Mouse (Mus musculus) liver, adult 2 months (tissue): ENCODE data around the gene Irgq. TPM values are rescaled to one million over a fixed set of nuclear protein-coding genes. Genes with fewer than 3 reads are reported as not detected.

Source experiments
- DNase-seq: peaks from one replicate; pipeline ENCODE4 v3.0.0-alpha.2; 2011; ENCODE audit warnings: low read depth, low spot score; ENCODE audit errors: extremely low read depth
- H3K27ac ChIP-seq: fragments of 200-500 bp; replicated peaks from 2 replicates; pipeline ENCODE4 v1.5.1; 2012; ENCODE audit warnings: low read depth, mild to moderate bottlenecking, control low read depth, inconsistent platforms, low read length; ENCODE audit not compliant: insufficient read depth
- H3K27me3 ChIP-seq: fragments of 200-500 bp; 2 replicates; pipeline ENCODE4 v1.6.1; 2012; ENCODE audit warnings: mild to moderate bottlenecking, moderate library complexity, low read length, inconsistent platforms; ENCODE audit not compliant: control insufficient read depth, insufficient read depth
- H3K36me3 ChIP-seq: fragments of 200-500 bp; 2 replicates; pipeline ENCODE4 v1.6.1; 2012; ENCODE audit warnings: low read length, inconsistent platforms; ENCODE audit not compliant: control insufficient read depth, insufficient read depth
- H3K4me1 ChIP-seq: fragments of 200-500 bp; 2 replicates; pipeline ENCODE4 v1.6.1; 2011; ENCODE audit warnings: low read length; ENCODE audit not compliant: control insufficient read depth, insufficient read depth
- H3K4me3 ChIP-seq: fragments of 200-500 bp; 2 replicates; pipeline ENCODE4 v1.5.1; 2011; ENCODE audit warnings: low read depth, mild to moderate bottlenecking, control low read depth, low read length, moderate library complexity; ENCODE audit not compliant: insufficient read depth
- H3K79me2 ChIP-seq: fragments of 200-500 bp; 2 replicates; pipeline ENCODE4 v1.6.1; 2012; ENCODE audit warnings: inconsistent platforms, mild to moderate bottlenecking, low read length, moderate library complexity; ENCODE audit not compliant: control insufficient read depth, insufficient read depth
- H3K9ac ChIP-seq: fragments of 200-500 bp; 2 replicates; pipeline ENCODE4 v1.6.1; 2012; ENCODE audit warnings: low read depth, mild to moderate bottlenecking, control low read depth, inconsistent platforms, low read length
- CTCF ChIP-seq: fragments of 200-500 bp; IDR thresholded peaks from 2 replicates; pipeline ENCODE4 v1.5.1; 2011; ENCODE audit warnings: low read depth, low read length, control low read depth
- POLR2A ChIP-seq: fragments of 200-500 bp; IDR thresholded peaks from 2 replicates; pipeline ENCODE4 v1.6.1; 2011; ENCODE audit warnings: low read length, control low read depth; ENCODE audit not compliant: insufficient read depth; ENCODE audit errors: extremely low read depth
- WGBS: fragments of 180-500 bp; shearing (Covaris S2); methylation state at CpG from one replicate; pipeline ENCODE4 v1.1.7; 2018; 5-methylcytosine and 5-hydroxymethylcytosine counted together
- polyA plus RNA-seq: library from polyadenylated mRNA; depleted of rRNA; stranded (reverse); fragments of >200 nt; gene quantifications from 2 replicates; pipeline ENCODE4 v1.2.3, GENCODE M21; 2012
- total RNA-seq: library from RNA; depleted of rRNA; stranded (reverse); fragments of >200 nt; gene quantifications from 2 replicates; pipeline ENCODE4 v1.2.3, GENCODE M21; 2014

The Irgq gene
- total and polyA plus RNA-seq, 2 experiments: 3.0 to 14.0 TPM

DNA sequence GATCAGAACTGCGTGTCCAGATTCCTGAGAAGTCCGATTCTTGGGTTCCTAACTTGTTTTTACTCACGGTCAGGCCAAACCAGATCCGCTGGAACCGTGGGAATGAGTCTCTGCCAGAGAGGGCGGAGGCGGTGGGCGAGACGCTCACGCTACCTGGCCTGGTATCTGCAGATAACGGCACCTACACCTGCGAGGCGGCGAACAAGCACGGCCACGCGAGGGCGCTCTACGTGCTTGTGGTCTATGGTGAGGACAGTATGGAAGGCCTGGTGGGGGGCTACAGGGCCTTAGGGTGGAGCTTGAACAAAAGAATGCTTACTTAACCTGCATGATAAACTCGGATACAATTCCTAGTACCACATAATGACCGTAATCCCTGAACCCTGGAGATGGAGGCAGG, 29.0 kb upstream of the Irgq start:
- Histone ChIP-seq H3K9ac (no peak overlapping the region), H3K27me3 (no peaks in the 10 kb centered on the region), H3K79me2 (no peaks in the 10 kb centered on the region), H3K27ac (no peak overlapping the region), H3K36me3 (no peaks in the 10 kb centered on the region), H3K4me1 (peaks cover 11% of the 10 kb centered on the region), H3K4me3 (no peak overlapping the region)
- 45% methylated on average over 21 of the region's 21 CpGs for WGBS
- TF ChIP-seq CTCF (peak; percentile 56), POLR2A (no peak)
- DNase-seq: no peak

- TF ChIP-seq POLR2A (0 out of 2 replicates have a peak, but pooled peaks have one; percentile 2), CTCF (no peak)
- H3K4me1 ChIP-seq: peaks cover 11% of the 10 kb centered on the region
- H3K9ac ChIP-seq: no peak overlapping the region
- H3K27me3 ChIP-seq: no peaks in the 10 kb centered on the region
- no peaks in the 10 kb centered on the region for H3K36me3 ChIP-seq
- DNase-seq: no peak
- no peak overlapping the region for H3K4me3 ChIP-seq
- no peak overlapping the region for H3K27ac ChIP-seq
- no peaks in the 10 kb centered on the region for H3K79me2 ChIP-seq
- 13% methylated on average over 10 of the region's 10 CpGs for WGBS
Measured at GRCm38 (mm10) chr7:24504004-24504403, 26.5 kb upstream of the Irgq start.

DNA sequence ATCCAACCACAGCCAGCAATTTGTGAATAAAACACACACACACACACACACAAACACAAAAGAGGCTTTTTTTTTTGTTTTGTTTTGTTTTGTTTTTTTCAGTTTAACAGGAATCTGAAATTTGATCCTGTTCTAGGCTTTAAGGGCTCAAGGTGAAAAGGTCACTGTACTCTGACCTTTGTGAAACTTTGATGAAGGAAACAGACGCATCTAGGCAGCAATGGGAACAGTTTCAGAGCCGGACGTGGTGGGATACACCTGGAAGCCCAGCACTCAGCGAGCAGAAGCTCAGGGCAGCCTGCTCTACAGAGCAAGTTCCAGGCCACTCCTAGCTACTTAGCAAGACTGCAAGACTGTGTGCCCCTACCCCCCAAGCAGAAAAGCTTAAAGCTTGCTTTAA, 25.6 kb upstream of the Irgq start:
- Histone ChIP-seq H3K9ac (no peak overlapping the region), H3K27me3 (no peaks in the 10 kb centered on the region), H3K27ac (no peak overlapping the region; the same call in 1 of the 2 replicates), H3K79me2 (no peaks in the 10 kb centered on the region), H3K4me1 (peaks cover 11% of the 10 kb centered on the region), H3K36me3 (no peaks in the 10 kb centered on the region), H3K4me3 (no peak overlapping the region)
- WGBS: 9% methylated on average over 4 of the region's 4 CpGs
- TF ChIP-seq CTCF (no peak), POLR2A (no peak)
- DNase-seq: peak; percentile 62

- H3K4me1 ChIP-seq: peaks cover 8% of the 10 kb centered on the region
- no peaks in the 10 kb centered on the region for H3K36me3 ChIP-seq
- no peaks in the 10 kb centered on the region for H3K79me2 ChIP-seq
- DNase-seq: no peak
- peak overlapping the region; percentile 5; the same call in 1 of the 2 replicates for H3K27ac ChIP-seq
- H3K9ac ChIP-seq: no peak overlapping the region
- TF ChIP-seq CTCF (no peak), POLR2A (no peak)
- no peaks in the 10 kb centered on the region for H3K27me3 ChIP-seq
- H3K4me3 ChIP-seq: no peak overlapping the region
- 46% methylated on average over 15 of the region's 15 CpGs for WGBS
Measured at GRCm38 (mm10) chr7:24505447-24506064, 24.9 kb upstream of the Irgq start.

DNA sequence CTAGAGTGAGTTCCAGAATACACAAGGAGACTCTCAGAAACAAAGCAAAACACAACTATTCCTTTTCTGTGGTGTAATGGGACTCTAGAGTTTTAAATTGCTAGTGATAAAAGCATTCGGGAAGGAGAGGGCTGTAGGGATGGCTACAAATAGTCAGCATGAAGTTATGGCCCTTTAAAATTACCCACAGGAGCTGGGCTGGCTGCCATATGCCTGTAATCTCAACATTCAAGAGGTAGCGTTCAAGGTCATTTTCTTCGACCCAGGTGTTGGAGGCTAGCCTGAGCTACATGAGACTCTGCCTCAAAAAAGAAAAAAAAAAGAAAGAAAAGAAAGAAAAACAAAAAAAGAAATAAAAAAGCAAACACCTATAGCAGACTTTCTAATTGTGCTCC, 24.4 kb upstream of the Irgq start:
- H3K79me2 ChIP-seq: no peaks in the 10 kb centered on the region
- peak overlapping the region; percentile 95; the same call in 1 of the 2 replicates for H3K27ac ChIP-seq
- WGBS: 9% methylated on average over 3 of the region's 3 CpGs
- H3K36me3 ChIP-seq: no peaks in the 10 kb centered on the region
- no peaks in the 10 kb centered on the region for H3K27me3 ChIP-seq
- no peak overlapping the region for H3K9ac ChIP-seq
- no peak for DNase-seq
- TF ChIP-seq POLR2A (no peak), CTCF (no peak)
- H3K4me3 ChIP-seq: no peak overlapping the region; the same call in 1 of the 2 replicates
- H3K4me1 ChIP-seq: peaks cover 8% of the 10 kb centered on the region

DNA sequence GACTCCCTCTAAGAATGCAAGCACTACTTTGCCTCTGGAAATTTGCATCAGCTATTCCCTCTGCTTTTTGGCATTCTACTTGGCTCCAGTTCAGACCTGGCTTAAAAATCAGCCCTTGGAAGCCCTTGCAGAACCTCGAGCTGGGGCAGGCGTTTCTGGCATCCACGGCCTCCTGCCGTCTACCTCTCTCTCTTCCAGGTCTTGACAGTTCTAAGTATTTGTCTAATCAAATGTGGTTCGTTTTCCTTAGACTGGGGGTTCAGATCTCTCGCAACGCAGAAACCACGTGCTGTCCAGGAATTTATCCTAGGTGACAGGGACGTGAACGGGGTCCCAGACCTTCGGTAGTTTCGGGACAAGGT, 24.0 kb upstream of the Irgq start:
- Histone ChIP-seq H3K36me3 (no peaks in the 10 kb centered on the region), H3K4me3 (peak overlapping the region; percentile 98), H3K79me2 (no peaks in the 10 kb centered on the region), H3K9ac (peak overlapping the region; percentile 100), H3K27ac (peak overlapping the region; percentile 95), H3K4me1 (peaks cover 8% of the 10 kb centered on the region), H3K27me3 (no peaks in the 10 kb centered on the region)
- peak; percentile 76 for DNase-seq
- WGBS: 3% methylated on average over 12 of the region's 12 CpGs
- no peak for TF ChIP-seq POLR2A
- TF ChIP-seq CTCF: no peak
